Mouse (Mus musculus): ENCODE results near the gene Gdf15. TPM values are rescaled to one million over a fixed set of nuclear protein-coding genes. Genes with fewer than 3 reads are reported as not detected.

Gdf15 gene
- polyA plus RNA-seq (2017; shearing (Covaris generic)): not detected

GRCm38 (mm10) chr8:70632346-70632892 lies at the start of gene Gdf15:
Gene Gdf15 (minus strand): TSS chr8:70632456.
- no peak for ATAC-seq

GRCm38 (mm10) chr8:70681410-70681809 lies 49.2 kb upstream of the Gdf15 start:
- ATAC-seq: no peak

- no peak for ATAC-seq
Observed at GRCm38 (mm10) chr8:70680039-70680438, 47.8 kb upstream of the Gdf15 start.

- no peak for ATAC-seq
Observed at GRCm38 (mm10) chr8:70679404-70679803, 47.1 kb upstream of the Gdf15 start.

GRCm38 (mm10) chr8:70678679-70679078 lies 46.4 kb upstream of the Gdf15 start:
- no peak for ATAC-seq

GRCm38 (mm10) chr8:70677451-70678080 lies 45.3 kb upstream of the Gdf15 start:
- no peak for ATAC-seq

- ATAC-seq: peak; percentile 54
Observed at GRCm38 (mm10) chr8:70675336-70675735, 43.1 kb upstream of the Gdf15 start.

- no peak for ATAC-seq
Observed at GRCm38 (mm10) chr8:70674716-70675115, 42.5 kb upstream of the Gdf15 start.

GRCm38 (mm10) chr8:70674109-70674508 lies 41.9 kb upstream of the Gdf15 start:
- ATAC-seq: no peak

GRCm38 (mm10) chr8:70673079-70673856 lies 41.0 kb upstream of the Gdf15 start, which contains the start of gene Lsm4:
Gene Lsm4 (plus strand): TSS chr8:70673248.
- peak; percentile 91 for ATAC-seq

GRCm38 (mm10) chr8:70672325-70673078 lies 40.2 kb upstream of the Gdf15 start:
- no peak for ATAC-seq

GRCm38 (mm10) chr8:70671615-70672324 lies 39.5 kb upstream of the Gdf15 start:
- no peak for ATAC-seq

- no peak for ATAC-seq
Observed at GRCm38 (mm10) chr8:70667071-70667470, 34.8 kb upstream of the Gdf15 start.

GRCm38 (mm10) chr8:70665599-70665998 lies 33.3 kb upstream of the Gdf15 start:
- no peak for ATAC-seq

- no peak for ATAC-seq
Observed at GRCm38 (mm10) chr8:70664631-70665030, 32.4 kb upstream of the Gdf15 start.

- ATAC-seq: no peak
Observed at GRCm38 (mm10) chr8:70663691-70664090, 31.4 kb upstream of the Gdf15 start.

- ATAC-seq: peak; percentile 31
Observed at GRCm38 (mm10) chr8:70660273-70660725, 28.0 kb upstream of the Gdf15 start, which contains the start of gene Pgpep1. Gene Pgpep1 (minus strand): TSS chr8:70660388.

- ATAC-seq: peak; percentile 81
Observed at GRCm38 (mm10) chr8:70659604-70660272, 27.5 kb upstream of the Gdf15 start.

- ATAC-seq: no peak
Observed at GRCm38 (mm10) chr8:70658897-70659603, 26.8 kb upstream of the Gdf15 start.

- ATAC-seq: no peak
Observed at GRCm38 (mm10) chr8:70657739-70658138, 25.5 kb upstream of the Gdf15 start.

- no peak for ATAC-seq
Observed at GRCm38 (mm10) chr8:70657214-70657613, 25.0 kb upstream of the Gdf15 start.

Measured in inflammation-experienced regulatory T-cells, adult 6 months (primary cell).